Mouse (Mus musculus): ENCODE data around the gene Mslnl.
A peak's percentile ranks its signal among the peaks of the same experiment; 100 is the strongest.

Gene Mslnl

GRCm38 (mm10) chr17:25743831-25744230 lies 8.0 kb downstream of the Mslnl start:
- no peak for DNase-seq (ENCODE audit: extremely low spot score, low read depth, low spot score)

DNA sequence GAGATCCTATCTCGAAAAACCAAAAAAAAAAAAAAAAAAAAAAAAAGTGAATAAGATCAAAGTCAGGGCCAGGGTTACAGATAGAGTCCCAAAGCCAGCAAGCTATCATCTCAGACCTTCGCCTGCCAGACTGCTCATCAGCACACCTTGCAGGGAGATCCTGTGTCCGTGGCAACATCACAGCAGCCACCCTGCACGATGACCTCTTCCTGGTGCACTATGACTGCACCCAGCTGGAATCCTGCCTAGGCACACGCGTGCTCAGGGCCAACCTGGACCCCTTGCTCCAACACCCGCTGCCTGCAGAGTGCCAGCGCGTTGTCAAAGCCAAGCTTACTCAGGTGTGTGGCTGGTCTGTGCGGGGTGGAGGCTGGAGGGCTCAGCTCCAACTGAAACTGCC lies 8.5 kb downstream of the Mslnl start:
- no peak for DNase-seq (ENCODE audit: extremely low spot score, low read depth, low spot score)

GRCm38 (mm10) chr17:25748238-25748637 lies 12.4 kb downstream of the Mslnl start:
- DNase-seq (ENCODE audit: extremely low spot score, low read depth, low spot score) = no peak

- DNase-seq (ENCODE audit: extremely low spot score, low read depth, low spot score) = no peak
These were observed 13.5 kb downstream of the Mslnl start for GRCm38 (mm10) chr17:25749314-25749713.

DNA sequence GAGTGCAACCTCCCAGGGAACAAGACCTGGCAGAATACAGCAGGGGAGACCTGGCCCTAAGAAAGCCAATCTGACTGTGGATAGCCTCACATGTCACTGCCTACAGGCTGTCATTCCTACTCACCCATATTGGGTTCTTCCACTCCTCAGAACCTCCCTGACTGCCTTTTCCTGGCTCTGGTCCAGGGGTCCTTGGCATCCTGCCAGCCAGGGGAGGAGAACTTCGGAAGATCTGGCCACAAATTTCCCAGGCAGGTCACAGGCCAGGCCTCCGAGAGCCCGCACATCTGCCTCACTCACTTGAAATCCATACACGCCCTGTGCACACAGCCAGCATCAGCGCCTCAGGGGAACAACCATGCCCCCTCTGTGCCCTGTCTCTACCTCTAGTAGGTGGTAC lies 15.6 kb downstream of the Mslnl start:
- no peak for DNase-seq (ENCODE audit: extremely low spot score, low read depth, low spot score)

- no peak for DNase-seq (ENCODE audit: extremely low spot score, low read depth, low spot score)
These were observed 18.4 kb downstream of the Mslnl start, which contains the start of gene Msln for GRCm38 (mm10) chr17:25754241-25754640. Gene Msln (minus strand): TSS chr17:25754378.

DNA sequence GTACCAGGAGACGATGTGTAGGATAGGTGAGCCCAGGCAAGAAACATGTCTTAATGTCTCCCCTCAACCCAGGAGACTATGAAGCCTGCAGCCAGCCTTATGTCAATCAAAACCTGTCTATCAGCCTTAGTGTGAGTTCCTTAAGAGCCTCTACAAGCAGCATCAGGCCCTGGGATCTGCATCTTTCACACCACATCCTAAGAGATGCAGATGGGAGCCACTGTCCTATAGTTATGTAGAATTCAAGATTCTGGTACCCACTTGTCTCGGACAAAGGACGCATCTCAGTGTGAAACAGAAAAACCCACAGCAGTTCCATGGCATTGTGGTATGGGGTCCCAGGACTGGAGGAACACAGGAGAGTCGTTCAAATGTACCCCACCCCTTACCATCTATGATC lies 19.2 kb downstream of the Mslnl start:
- DNase-seq (ENCODE audit: extremely low spot score, low read depth, low spot score) = no peak

DNA sequence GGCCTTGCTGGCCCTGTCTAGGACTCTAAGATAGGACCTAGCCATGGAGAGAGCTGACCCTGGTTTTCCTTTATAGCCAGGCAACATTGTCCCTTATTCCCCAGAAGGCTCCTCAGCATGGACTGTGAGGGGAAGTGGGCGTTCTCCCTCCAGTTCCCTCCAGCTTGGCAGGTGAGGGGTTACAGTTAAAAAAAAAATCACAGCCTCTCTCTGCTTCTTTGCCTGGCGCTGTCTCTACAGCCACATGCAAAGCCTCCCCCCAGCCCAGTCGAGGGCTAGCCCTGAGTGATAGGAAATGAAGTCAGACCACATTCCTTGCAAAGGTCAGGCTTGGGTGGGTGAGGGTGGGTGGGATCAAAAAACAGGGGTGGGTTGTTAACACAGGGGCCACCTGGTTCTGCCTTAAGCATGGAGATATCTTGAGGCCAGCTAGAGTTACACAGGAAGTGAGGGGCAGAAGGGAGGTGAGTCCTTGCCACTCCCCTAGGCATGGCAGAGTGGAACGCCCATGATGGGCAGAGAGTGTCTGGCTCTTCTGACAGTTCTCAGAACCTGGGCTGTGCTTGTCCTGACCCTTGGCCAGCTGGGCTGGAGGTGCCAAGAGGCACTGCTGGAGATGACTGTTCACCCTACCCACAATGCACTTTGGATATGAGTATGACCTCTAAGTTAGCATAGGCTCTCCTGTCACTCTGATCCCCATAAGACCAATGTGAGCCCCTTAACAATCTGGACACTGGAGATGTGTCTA lies 20.0 kb downstream of the Mslnl start:
- DNase-seq (ENCODE audit: extremely low spot score, low read depth, low spot score) = no peak

DNA sequence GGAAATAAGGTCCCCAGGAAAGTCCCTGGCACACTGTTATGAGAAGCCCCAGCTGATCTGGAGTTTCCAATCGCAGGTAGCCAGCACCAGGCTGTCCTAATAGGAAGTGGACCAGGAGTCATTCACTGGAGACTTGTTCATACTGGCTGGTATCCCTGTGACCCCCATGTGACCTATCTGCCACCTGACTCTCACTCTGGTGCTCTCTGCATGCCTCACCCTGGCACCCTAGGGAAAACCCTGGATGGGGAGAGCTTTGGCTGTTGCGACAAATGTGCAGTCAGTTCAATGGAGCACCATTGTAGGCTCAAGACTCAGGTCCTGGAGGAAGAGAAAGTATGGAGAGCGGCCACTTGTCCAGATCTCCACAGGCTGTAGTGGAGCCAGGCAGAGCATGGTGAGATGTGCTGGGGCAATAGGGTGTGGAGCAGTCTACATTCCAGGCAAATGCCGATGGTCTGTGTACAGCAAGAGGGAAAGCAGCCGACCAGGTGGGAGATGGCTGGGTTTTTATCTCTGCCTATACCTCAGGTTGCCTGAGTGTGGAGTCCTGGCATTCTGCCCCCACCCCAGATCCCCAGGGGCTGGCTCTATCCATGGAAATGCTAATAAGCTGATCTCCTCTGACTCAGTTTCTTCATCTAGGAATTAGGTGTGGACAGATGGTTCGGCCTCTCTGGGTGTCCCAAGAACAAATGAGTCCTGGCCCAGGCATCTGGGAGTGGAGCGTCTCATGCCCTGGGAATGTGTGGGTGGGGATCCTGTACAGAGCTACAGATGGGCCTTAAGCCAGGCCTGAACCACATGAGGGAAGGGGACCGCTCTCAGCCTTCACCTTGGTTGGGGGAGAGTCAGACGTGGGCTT lies 20.8 kb downstream of the Mslnl start:
- no peak for DNase-seq (ENCODE audit: extremely low spot score, low read depth, low spot score)

DNA sequence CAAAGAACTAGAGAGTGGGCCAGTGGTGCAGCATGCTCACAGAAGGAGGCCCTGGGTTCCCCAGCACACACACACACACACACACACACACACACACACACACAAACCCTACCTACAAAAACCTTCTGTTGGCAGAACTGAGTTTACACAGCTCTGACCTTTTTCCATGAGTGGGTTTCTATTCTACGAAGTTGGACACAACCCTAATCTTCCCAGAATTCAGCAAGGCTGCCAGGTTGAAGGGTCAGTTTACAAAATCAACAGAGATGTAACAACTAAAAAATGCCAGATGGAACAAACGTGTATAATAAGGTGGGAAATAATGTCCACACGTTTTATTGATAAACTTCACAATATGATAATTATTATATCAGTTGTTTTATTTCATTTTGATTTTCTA lies 21.8 kb downstream of the Mslnl start:
- no peak for DNase-seq (ENCODE audit: extremely low spot score, low read depth, low spot score)

DNA sequence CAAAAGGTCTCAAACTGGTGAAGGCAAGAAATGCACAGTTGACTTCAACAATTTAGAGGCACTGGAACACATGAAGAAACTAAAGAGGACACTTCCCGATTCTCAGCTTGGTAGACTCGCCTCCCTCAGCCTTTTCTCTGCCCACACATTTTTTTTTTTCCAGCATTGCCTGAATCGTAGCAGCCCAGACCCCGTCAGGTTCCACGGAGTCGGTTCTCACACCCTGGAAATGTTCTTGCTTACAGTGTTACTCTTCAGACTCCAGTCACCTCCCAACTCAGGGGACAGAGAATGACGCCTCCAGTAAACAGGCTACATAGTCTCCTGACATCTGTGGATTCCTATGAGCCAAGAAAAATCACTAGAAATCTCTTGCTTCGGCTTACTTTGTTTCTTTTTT lies 24.3 kb downstream of the Mslnl start:
- no peak for DNase-seq (ENCODE audit: extremely low spot score, low read depth, low spot score)

GRCm38 (mm10) chr17:25761561-25761970 lies 25.7 kb downstream of the Mslnl start:
- no peak for DNase-seq (ENCODE audit: extremely low spot score, low read depth, low spot score)

DNA sequence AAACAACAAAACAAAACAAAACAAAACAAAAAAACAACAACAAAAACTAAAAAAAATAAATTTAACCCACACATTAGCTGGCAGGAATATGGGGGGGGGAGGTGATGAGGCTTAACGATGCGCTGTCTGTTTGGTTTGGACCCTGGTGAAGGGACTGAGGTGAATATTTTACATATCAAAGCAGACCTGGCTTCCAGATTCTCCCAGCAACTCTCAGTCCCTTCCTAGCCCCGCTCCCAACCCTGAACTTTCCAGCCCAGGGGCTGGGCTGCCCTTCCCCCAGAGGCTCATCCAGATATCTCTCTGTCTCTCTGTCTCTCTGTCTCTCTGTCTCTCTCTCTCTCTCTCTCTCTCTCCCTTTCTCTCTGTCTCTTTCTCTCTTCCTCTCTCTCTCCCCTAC lies 26.7 kb downstream of the Mslnl start:
- DNase-seq (ENCODE audit: extremely low spot score, low read depth, low spot score) = no peak

GRCm38 (mm10) chr17:25765886-25766285 lies 30.0 kb downstream of the Mslnl start:
- DNase-seq (ENCODE audit: extremely low spot score, low read depth, low spot score) = no peak

DNA sequence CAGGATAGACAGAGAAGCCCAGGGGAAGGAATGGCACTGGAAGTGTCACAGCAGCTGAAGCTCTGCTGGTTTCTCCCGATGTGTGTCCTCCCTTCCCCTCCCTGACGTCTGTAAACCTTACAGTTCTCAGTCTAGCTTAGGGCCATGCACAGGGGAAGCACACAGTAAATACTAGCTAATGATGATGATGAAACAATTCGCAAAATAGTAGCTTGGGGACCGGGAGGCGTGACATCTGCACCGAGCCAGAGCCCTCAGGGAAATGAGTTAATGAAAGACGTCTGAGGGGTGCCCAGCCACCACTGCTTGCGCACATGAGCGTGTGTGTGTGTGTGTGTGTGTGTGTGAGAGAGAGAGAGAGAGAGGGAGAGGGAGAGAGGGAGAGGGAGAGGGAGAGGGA lies 33.5 kb downstream of the Mslnl start:
- no peak for DNase-seq (ENCODE audit: extremely low spot score, low read depth, low spot score)

DNA sequence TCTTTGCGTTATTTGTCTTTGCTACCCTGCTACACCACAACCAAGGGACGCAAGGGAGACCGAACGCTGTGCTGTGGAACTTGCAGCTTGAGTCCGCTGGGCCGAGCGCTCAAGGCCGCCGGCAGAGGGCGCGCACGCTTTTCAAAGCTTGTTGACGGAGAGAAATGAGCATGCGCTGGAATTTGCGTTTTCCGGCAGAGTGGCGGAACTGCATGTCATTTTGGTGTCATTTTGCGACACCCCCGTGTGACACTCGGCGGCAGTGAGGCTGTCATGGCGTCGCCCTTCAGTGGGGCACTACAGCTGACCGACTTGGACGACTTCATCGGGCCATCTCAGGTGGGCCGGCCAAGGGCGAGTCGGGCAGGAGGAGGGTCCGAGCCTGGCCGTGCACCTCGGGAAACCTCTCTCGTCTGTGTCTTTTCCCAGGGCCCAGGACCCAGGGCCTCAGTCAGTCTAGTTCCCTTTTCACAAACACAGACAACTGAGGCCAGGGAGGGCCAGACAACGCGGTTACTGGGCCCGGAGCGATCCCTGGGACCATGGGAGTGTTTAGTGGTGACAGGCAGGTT lies 37.8 kb downstream of the Mslnl start, which contains the start of gene Narfl:
Gene Narfl (plus strand): TSS at position 228 of the 572 bp plus-strand sequence.
- DNase-seq (ENCODE audit: extremely low spot score, low read depth, low spot score) = peak; percentile 98

DNA sequence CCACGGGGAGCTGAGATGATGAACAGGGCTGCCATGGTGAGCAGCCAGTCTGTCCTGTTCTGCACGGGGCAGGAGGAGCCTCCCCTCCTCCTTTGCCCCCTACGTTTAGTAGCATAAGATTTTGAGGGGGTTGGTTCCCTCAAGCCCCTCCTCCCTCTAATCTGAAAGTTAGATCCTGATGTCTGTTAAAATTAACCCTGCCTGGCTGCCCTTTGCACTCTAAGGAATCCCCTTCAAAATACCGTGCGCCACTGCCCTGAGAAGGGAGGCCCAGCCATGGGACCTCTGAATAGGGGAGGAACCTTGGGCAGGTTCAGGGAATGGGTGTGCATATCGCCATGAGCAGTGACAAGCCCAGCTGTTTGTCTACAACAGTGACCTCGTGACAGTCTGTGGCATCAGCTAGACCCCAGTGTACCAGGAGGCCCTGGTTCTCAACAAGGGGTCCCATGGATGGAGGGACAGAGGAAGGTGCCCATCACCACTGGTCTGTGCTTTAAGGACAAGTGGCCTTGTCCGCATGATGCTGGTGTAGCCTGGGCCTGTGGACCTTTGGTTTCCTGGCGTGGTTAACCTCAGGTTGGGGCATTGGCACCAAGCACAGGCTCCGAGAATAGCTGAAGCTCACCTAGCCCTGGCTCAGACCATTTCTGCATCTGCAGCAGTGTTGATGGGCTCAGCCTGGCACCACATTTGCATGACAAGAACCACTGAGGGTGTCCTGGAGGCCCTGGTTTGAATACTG lies 39.6 kb downstream of the Mslnl start:
- no peak for DNase-seq (ENCODE audit: extremely low spot score, low read depth, low spot score)

- no peak for DNase-seq (ENCODE audit: extremely low spot score, low read depth, low spot score)
These were observed 42.1 kb downstream of the Mslnl start for GRCm38 (mm10) chr17:25777948-25778347.

GRCm38 (mm10) chr17:25781339-25781738 lies 45.5 kb downstream of the Mslnl start:
- DNase-seq (ENCODE audit: extremely low spot score, low read depth, low spot score) = no peak

DNA sequence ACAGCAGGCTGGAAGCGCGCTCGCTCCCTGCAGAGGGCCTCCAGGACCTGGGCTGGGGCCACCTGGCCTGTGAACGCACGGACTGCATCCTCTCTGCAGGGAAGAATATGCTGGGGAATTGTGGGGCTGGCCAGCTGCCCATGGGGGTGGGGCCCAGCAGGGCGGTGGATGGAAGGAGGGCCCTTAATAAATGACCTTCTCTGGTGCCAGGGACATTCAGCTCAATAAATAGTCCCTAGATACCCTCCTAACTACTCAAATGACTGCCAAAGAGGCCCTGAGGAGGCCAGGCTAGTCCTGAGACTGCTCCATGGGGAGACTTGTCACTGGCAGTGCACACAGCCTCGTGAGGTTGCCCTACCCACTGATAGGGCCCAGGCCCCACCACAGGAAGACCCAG lies 47.2 kb downstream of the Mslnl start:
- DNase-seq (ENCODE audit: extremely low spot score, low read depth, low spot score) = no peak
